Mouse (Mus musculus) left cerebral cortex, adult 8-10 months (tissue): ENCODE measurements around the gene Gm11634. TPM values are rescaled to one million over a fixed set of nuclear protein-coding genes. Genes with fewer than 3 reads are reported as not detected.
"Not testable (repeated sequence)": the region's sequence is repeated elsewhere in the genome, so short reads cannot be mapped to it uniquely, and the experiment has no call there.

Source experiments
- DNase-seq, 2 experiments: peaks; one replicate each; pipeline ENCODE4 v3.0.0; 2022; ENCODE audit warnings: low spot score in 2 of 2
- total RNA-seq, 4 experiments: library from RNA; stranded (reverse); gene quantifications; 2 replicates each; pipeline ENCODE4 v1.2.4; 2022

Gene Gm11634
- not detected for total RNA-seq

DNA sequence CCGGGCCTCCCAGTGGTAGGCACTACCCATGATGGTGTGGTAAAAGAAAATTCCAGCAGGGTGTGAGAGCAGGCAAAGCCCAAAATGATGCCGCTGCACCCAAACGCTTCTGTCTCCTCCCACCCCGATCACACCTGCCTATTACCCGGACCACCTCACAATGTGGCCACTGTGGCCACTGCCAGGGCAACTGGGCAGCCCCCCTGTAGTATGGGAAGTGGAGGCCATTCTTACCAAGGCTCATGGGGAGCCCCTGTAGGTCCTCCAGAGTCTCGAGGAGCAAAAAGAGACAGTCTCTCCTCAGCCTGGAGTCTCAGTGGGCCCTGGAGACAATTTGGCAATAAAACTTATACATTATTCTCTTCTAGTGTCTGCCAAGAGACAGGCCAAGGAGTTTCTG lies at the start of gene Gm11634:
TSS of gene Gm11634 (minus strand) at position 101 of the 400 bp plus-strand sequence.
- no peak for DNase-seq

DNA sequence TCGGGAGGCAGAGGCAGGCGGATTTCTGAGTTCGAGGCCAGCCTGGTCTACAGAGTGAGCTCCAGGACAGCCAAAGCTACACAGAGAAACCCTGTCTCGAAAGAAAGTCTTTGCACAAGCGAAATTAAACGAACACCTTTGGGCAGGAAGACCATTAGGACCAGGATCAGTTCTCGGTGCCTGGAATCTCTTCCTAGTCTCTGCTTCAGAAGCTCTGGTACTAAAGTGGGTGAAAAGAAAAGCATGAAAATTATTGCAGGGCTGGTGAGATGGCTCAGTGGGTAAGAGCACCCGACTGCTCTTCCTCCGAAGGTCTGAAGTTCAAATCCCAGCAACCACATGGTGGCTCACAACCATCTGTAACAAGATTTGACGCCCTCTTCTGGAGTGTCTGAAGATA lies 48.0 kb upstream of the Gm11634 start:
- not testable (repeated sequence) for DNase-seq

GRCm38 (mm10) chr11:101646283-101646794 lies 47.3 kb upstream of the Gm11634 start:
- not testable (repeated sequence) for DNase-seq

- peak; percentile 46 to 53 for DNase-seq
Measured at GRCm38 (mm10) chr11:101645411-101646282, 46.6 kb upstream of the Gm11634 start.

DNA sequence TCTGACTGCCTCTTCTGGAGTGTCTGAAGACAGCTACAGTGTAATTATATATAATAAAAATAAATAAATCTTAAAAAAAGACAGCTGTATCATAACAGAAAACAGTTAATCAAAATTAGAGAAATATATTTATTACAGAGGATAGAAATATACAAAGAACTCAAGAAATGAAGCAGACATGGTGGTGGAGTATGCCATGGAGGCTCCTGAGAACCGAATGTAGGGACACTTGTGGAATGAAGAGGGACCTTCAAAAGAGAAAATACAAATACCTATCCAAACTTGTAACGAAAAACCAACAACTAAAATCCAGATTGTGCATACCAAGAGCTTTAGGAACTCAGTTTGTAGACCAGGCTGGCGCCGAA lies 46.0 kb upstream of the Gm11634 start:
- DNase-seq, result not testable (repeated sequence)

- no peak for DNase-seq
Measured at GRCm38 (mm10) chr11:101644591-101644990, 45.5 kb upstream of the Gm11634 start.

- no peak for DNase-seq
Measured at GRCm38 (mm10) chr11:101642931-101643330, 43.9 kb upstream of the Gm11634 start.

DNA sequence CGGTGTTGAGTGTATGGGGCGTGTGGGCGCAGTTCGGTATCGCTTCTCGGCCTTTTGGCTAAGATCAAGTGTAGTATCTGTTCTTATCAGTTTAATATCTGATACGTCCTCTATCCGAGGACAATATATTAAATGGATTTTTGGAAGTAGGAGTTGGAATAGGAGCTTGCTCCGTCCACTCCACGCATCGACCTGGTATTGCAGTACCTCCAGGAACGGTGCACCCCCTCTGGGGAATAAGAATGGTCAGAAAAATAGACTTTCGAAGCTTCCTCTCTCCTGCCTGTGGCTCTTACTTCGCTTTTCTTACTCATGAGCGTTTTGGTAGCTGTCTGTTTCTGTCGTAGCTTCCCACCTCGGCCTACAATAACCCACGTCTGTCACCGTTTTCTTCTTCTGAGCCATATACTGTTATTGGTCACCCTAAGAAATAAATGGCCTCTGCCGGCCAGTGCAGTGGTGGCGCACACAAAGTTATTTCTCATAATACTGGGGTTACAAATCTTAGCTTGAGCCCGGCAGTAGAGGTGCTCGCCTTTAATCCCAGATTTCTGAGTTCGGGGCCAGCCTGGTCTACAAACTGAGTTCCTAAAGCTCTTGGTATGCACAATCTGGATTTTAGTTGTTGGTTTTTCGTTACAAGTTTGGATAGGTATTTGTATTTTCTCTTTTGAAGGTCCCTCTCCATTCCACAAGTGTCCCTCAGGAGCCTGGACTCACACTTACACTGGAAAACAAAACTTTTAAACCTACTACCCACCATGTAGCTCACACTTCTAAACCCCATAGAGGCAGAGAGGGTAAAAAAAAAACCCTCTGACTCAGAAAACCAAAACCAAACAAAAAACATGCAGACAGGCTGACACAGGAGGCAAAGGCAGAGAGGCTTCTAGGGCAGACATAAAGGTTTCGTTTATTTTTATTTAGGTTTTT lies 42.9 kb upstream of the Gm11634 start:
- not testable (repeated sequence) for DNase-seq

GRCm38 (mm10) chr11:101640857-101641709 lies 42.0 kb upstream of the Gm11634 start:
- peak; percentile 66 to 77 for DNase-seq

DNA sequence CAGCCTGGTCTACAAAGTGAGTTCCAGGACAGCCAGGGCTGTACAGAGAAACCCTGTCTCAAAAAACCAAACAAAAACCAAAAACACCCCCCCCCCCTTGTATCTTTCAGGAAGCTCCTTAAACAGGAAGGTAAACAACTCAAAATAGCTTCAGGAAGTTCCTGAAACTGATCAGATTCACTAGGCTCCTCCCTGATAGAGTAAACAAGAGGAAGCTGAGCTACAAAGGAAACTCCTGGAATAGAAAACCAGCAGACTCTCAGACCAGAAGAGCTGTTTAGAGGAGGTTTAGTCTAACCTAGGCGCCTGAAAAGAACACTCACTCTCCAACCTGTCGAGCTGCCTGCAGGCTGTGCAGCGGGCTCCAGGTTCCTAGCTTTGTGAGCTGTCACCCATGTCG lies 40.7 kb upstream of the Gm11634 start:
- DNase-seq, result no peak

- DNase-seq, result no peak
Measured at GRCm38 (mm10) chr11:101635660-101636059, 36.6 kb upstream of the Gm11634 start.

- DNase-seq, result not testable (repeated sequence)
Measured at GRCm38 (mm10) chr11:101628733-101629417, 29.8 kb upstream of the Gm11634 start.

- peak; percentile 59 to 74 for DNase-seq
Measured at GRCm38 (mm10) chr11:101627857-101628559, 29.0 kb upstream of the Gm11634 start.

DNA sequence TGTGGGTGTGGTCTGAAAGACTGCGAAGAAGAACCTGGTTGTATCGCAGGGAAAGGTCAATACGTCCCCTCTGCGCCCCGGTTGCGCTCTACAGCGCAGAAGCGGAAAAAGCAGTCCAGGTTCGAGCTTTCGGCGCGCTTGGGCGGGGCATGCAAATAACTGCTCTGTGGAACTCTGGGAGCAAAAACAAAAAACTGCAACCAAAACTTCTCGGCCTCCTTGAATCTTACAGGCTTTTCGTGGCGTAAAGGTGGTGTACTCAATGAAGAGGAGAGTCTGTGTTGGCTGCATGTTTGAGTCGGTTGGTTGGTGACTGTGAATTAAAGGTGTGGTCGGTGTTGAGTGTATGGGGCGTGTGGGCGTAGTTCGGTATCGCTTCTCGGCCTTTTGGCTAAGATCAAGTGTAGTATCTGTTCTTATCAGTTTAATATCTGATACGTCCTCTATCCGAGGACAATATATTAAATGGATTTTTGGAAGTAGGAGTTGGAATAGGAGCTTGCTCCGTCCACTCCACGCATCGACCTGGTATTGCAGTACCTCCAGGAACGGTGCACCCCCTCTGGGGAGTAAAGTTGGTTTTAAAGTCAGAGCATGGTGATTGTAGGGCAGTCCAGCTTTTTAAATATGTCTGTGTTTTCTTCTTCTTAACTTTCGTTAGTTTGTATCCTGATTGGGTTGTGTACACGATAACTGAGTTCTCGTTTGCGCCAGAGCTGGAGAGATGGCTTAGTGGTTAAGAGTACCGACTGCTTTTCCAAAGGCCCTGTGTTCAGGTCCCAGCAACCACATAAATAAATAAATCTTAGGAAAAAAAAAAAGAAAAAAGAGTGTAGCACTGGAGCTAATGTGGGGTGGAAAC lies 28.2 kb upstream of the Gm11634 start, which contains the start of gene Rdm1:
TSS of gene Rdm1 (plus strand) at position 201 of the 862 bp plus-strand sequence.
- DNase-seq, result peak; percentile 50 to 74

- no peak for DNase-seq
Measured at GRCm38 (mm10) chr11:101626649-101626994, 27.6 kb upstream of the Gm11634 start.

GRCm38 (mm10) chr11:101620022-101620655 lies 21.1 kb upstream of the Gm11634 start:
- not testable (repeated sequence) for DNase-seq

GRCm38 (mm10) chr11:101618596-101618995 lies 19.5 kb upstream of the Gm11634 start:
- DNase-seq, result no peak

GRCm38 (mm10) chr11:101617849-101618248 lies 18.8 kb upstream of the Gm11634 start:
- DNase-seq, result no peak
